Mouse (Mus musculus): ENCODE measurements around the gene Arcn1. TPM values are rescaled to one million over a fixed set of nuclear protein-coding genes. Genes with fewer than 3 reads are reported as not detected.
A peak's percentile ranks its signal among the peaks of the same experiment; 100 is the strongest.

The Arcn1 gene
- 57.1 and 76.9 TPM in 2 replicates for polyA plus RNA-seq (2012; rRNA removed)

- peak; percentile 98 for DNase-seq (ENCODE audit: low read depth)
- TF ChIP-seq POLR2A (IDR thresholded peaks at IDR 0.05; ENCODE audit: borderline replicate concordance, extremely low read depth, insufficient read depth, insufficient read length, poor library complexity, severe bottlenecking) (peak; percentile 86), CTCF (IDR thresholded peaks at IDR 0.05; ENCODE audit: borderline replicate concordance, extremely low read depth, insufficient read depth, insufficient read length) (no peak)
Observed at GRCm38 (mm10) chr9:44767101-44768028, at the start of gene Arcn1, which contains the start of gene Ift46. TSS of gene Arcn1 (minus strand) at chr9:44767845. TSS of gene Ift46 (plus strand) at chr9:44767908.

- TF ChIP-seq POLR2A (IDR thresholded peaks at IDR 0.05; ENCODE audit: borderline replicate concordance, extremely low read depth, insufficient read depth, insufficient read length, poor library complexity, severe bottlenecking): no peak
- TF ChIP-seq CTCF (IDR thresholded peaks at IDR 0.05; ENCODE audit: borderline replicate concordance, extremely low read depth, insufficient read depth, insufficient read length): no peak
- no peak for DNase-seq (ENCODE audit: low read depth)
Observed at GRCm38 (mm10) chr9:44814179-44814578, 46.5 kb upstream of the Arcn1 start.

GRCm38 (mm10) chr9:44810316-44810715, 42.7 kb upstream of the Arcn1 start:
- DNase-seq (ENCODE audit: low read depth): no peak
- TF ChIP-seq POLR2A (IDR thresholded peaks at IDR 0.05; ENCODE audit: borderline replicate concordance, extremely low read depth, insufficient read depth, insufficient read length, poor library complexity, severe bottlenecking) (no peak), CTCF (IDR thresholded peaks at IDR 0.05; ENCODE audit: borderline replicate concordance, extremely low read depth, insufficient read depth, insufficient read length) (no peak)

- no peak for DNase-seq (ENCODE audit: low read depth)
- TF ChIP-seq POLR2A (IDR thresholded peaks at IDR 0.05; ENCODE audit: borderline replicate concordance, extremely low read depth, insufficient read depth, insufficient read length, poor library complexity, severe bottlenecking) (no peak), CTCF (IDR thresholded peaks at IDR 0.05; ENCODE audit: borderline replicate concordance, extremely low read depth, insufficient read depth, insufficient read length) (no peak)
Observed at GRCm38 (mm10) chr9:44807778-44808177, 40.1 kb upstream of the Arcn1 start.

GRCm38 (mm10) chr9:44807141-44807540, 39.5 kb upstream of the Arcn1 start:
- no peak for TF ChIP-seq POLR2A (IDR thresholded peaks at IDR 0.05; ENCODE audit: borderline replicate concordance, extremely low read depth, insufficient read depth, insufficient read length, poor library complexity, severe bottlenecking)
- no peak for TF ChIP-seq CTCF (IDR thresholded peaks at IDR 0.05; ENCODE audit: borderline replicate concordance, extremely low read depth, insufficient read depth, insufficient read length)

GRCm38 (mm10) chr9:44805536-44805935, 37.9 kb upstream of the Arcn1 start:
- no peak for DNase-seq (ENCODE audit: low read depth)
- no peak for TF ChIP-seq POLR2A (IDR thresholded peaks at IDR 0.05; ENCODE audit: borderline replicate concordance, extremely low read depth, insufficient read depth, insufficient read length, poor library complexity, severe bottlenecking)
- TF ChIP-seq CTCF (IDR thresholded peaks at IDR 0.05; ENCODE audit: borderline replicate concordance, extremely low read depth, insufficient read depth, insufficient read length): no peak

More at GRCm38 (mm10) chr9:44807141-44807540, 39.5 kb upstream of the Arcn1 start:
- no peak for DNase-seq (ENCODE audit: low read depth)

GRCm38 (mm10) chr9:44804678-44805077, 37.0 kb upstream of the Arcn1 start:
- DNase-seq (ENCODE audit: low read depth): no peak
- TF ChIP-seq POLR2A (IDR thresholded peaks at IDR 0.05; ENCODE audit: borderline replicate concordance, extremely low read depth, insufficient read depth, insufficient read length, poor library complexity, severe bottlenecking) (no peak), CTCF (IDR thresholded peaks at IDR 0.05; ENCODE audit: borderline replicate concordance, extremely low read depth, insufficient read depth, insufficient read length) (no peak)

GRCm38 (mm10) chr9:44802808-44803450, 35.3 kb upstream of the Arcn1 start, which contains the start of gene Ttc36:
TSS of gene Ttc36 (minus strand) at chr9:44803072.
- DNase-seq (ENCODE audit: low read depth): no peak
- TF ChIP-seq POLR2A (IDR thresholded peaks at IDR 0.05; ENCODE audit: borderline replicate concordance, extremely low read depth, insufficient read depth, insufficient read length, poor library complexity, severe bottlenecking) (no peak), CTCF (IDR thresholded peaks at IDR 0.05; ENCODE audit: borderline replicate concordance, extremely low read depth, insufficient read depth, insufficient read length) (no peak)

GRCm38 (mm10) chr9:44801669-44802068, 34.0 kb upstream of the Arcn1 start:
- TF ChIP-seq CTCF (IDR thresholded peaks at IDR 0.05; ENCODE audit: borderline replicate concordance, extremely low read depth, insufficient read depth, insufficient read length) (no peak), POLR2A (IDR thresholded peaks at IDR 0.05; ENCODE audit: borderline replicate concordance, extremely low read depth, insufficient read depth, insufficient read length, poor library complexity, severe bottlenecking) (no peak)
- DNase-seq (ENCODE audit: low read depth): no peak

GRCm38 (mm10) chr9:44799958-44800324, 32.3 kb upstream of the Arcn1 start:
- DNase-seq (ENCODE audit: low read depth): no peak
- TF ChIP-seq CTCF (IDR thresholded peaks at IDR 0.05; ENCODE audit: borderline replicate concordance, extremely low read depth, insufficient read depth, insufficient read length) (no peak), POLR2A (IDR thresholded peaks at IDR 0.05; ENCODE audit: borderline replicate concordance, extremely low read depth, insufficient read depth, insufficient read length, poor library complexity, severe bottlenecking) (no peak)

All from brain, embryonic 14.5 days (tissue).